Mouse (Mus musculus) cerebellum, adult 11-12 months (tissue): ENCODE measurements around the gene Slc3a2.
A peak's percentile ranks its signal among the peaks of the same experiment; 100 is the strongest.
"Not testable (repeated sequence)": the region's sequence is repeated elsewhere in the genome, so short reads cannot be mapped to it uniquely, and the experiment has no call there.

ENCODE experiments used
- DNase-seq: peaks from one replicate; pipeline ENCODE4 v3.0.0; 2022

Slc3a2 gene

GRCm38 (mm10) chr19:8726609-8727390 lies 3.6 kb upstream of the Slc3a2 start:
- no peak for DNase-seq

- DNase-seq: no peak
Measured at GRCm38 (mm10) chr19:8725081-8725613, 2.0 kb upstream of the Slc3a2 start.

- DNase-seq: no peak
Measured at GRCm38 (mm10) chr19:8724392-8724791, 1.2 kb upstream of the Slc3a2 start.

- DNase-seq: peak; percentile 52
Measured at GRCm38 (mm10) chr19:8723574-8724346, 591 bp upstream of the Slc3a2 start.

GRCm38 (mm10) chr19:8722559-8722906 lies 636 bp downstream of the Slc3a2 start:
- no peak for DNase-seq

- peak; percentile 51 for DNase-seq
Measured at GRCm38 (mm10) chr19:8722021-8722420, 1.1 kb downstream of the Slc3a2 start.

GRCm38 (mm10) chr19:8721378-8721777 lies 1.8 kb downstream of the Slc3a2 start:
- DNase-seq: no peak

GRCm38 (mm10) chr19:8719037-8719436 lies 4.1 kb downstream of the Slc3a2 start:
- DNase-seq: not testable (repeated sequence)

- no peak for DNase-seq
Measured at GRCm38 (mm10) chr19:8718357-8718756, 4.8 kb downstream of the Slc3a2 start.

- no peak for DNase-seq
Measured at GRCm38 (mm10) chr19:8716767-8717475, 6.2 kb downstream of the Slc3a2 start.

GRCm38 (mm10) chr19:8715868-8716766 lies 7.1 kb downstream of the Slc3a2 start:
- DNase-seq: no peak

- no peak for DNase-seq
Measured at GRCm38 (mm10) chr19:8714653-8715481, 8.3 kb downstream of the Slc3a2 start.

- DNase-seq: no peak
Measured at GRCm38 (mm10) chr19:8713997-8714652, 9.0 kb downstream of the Slc3a2 start.

- peak; percentile 88 for DNase-seq
Measured at GRCm38 (mm10) chr19:8713306-8713996, 9.7 kb downstream of the Slc3a2 start.

GRCm38 (mm10) chr19:8712870-8713305 lies 10.3 kb downstream of the Slc3a2 start:
- DNase-seq: peak; percentile 59

GRCm38 (mm10) chr19:8711949-8712869 lies 11.0 kb downstream of the Slc3a2 start:
- DNase-seq: no peak

- no peak for DNase-seq
Measured at GRCm38 (mm10) chr19:8711506-8711905, 11.7 kb downstream of the Slc3a2 start.

- DNase-seq: no peak
Measured at GRCm38 (mm10) chr19:8710057-8710456, 13.1 kb downstream of the Slc3a2 start.

- no peak for DNase-seq
Measured at GRCm38 (mm10) chr19:8708954-8709353, 14.2 kb downstream of the Slc3a2 start.
